In the genomic region with DNA sequence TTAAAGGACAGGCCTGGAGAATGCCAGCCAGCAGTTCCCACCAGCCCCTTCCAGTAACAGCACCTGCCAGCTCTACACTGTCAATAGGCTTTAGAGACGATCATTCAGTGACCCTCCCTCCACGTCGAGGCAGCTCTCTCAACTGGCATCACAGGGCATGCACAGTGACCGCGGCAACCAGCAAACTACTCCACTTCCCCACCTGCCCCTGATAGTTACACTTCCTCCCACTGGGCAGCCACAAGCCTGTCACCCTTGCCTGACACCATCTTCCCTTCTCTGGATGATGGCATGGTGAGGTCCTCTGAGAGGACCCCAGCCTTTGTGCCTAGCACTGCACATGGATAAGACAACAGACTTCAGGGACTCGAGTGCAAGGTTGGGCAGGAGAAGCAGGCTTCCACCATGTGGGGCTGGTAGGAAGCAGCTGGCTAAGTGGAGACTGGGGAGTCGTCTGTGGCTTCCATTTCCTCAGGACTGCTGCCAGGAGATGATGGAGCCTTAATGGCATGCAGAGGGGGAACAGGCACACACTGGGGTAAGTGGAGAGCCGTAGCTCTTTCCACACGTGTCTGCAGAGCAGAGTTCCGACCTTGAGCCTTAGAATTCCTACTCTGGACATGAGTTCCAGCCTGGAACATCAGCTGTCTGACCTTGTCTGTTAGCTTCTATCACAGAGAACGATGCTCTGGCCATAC, we compare ENCODE assay signal across 8 mouse cellular contexts. TPM values are rescaled to one million over a fixed set of nuclear protein-coding genes. Genes with fewer than 3 reads are reported as not detected.
DNase-seq lines count a peak whose midpoint lies in the region; ATAC-seq lines count a peak whose summit lies in the region.

No protein-coding gene starts in this region.

- 0 out of 2 replicates have a peak, but pooled peaks have one; percentile 21 for ATAC-seq in lung, embryonic 15.5 days (ENCODE audit: borderline replicate concordance, extremely low read depth, low FRiP score, low TSS enrichment)
- ATAC-seq in hindbrain, embryonic 12.5 days (ENCODE audit: low FRiP score): no peak
- ATAC-seq in liver, embryonic 11.5 days (replicated peaks; ENCODE audit: low FRiP score): no peak
- ATAC-seq in hindbrain, embryonic 11.5 days (ENCODE audit: low FRiP score): no peak

- H3K27me3 ChIP-seq in lung, embryonic 15.5 days: no peaks in the 10 kb centered on the region
- H3K27me3 ChIP-seq in hindbrain, embryonic 12.5 days: 0 out of 2 replicates have a peak, but pooled peaks cover 3% of the 10 kb centered on the region
- H3K27me3 ChIP-seq in liver, embryonic 11.5 days (replicated peaks; ENCODE audit: control insufficient read depth, insufficient read depth, low read length): no peaks in the 10 kb centered on the region; the same call in 1 of the 2 replicates
- no peaks in the 10 kb centered on the region for H3K27me3 ChIP-seq in hindbrain, embryonic 11.5 days (ENCODE audit: control insufficient read depth, insufficient read depth, low read length)

- no peak overlapping the region for H3K27ac ChIP-seq in lung, embryonic 15.5 days
- H3K27ac ChIP-seq in hindbrain, embryonic 12.5 days: no peak overlapping the region
- H3K27ac ChIP-seq in liver, embryonic 11.5 days (ENCODE audit: low read depth, low read length): no peak overlapping the region
- H3K27ac ChIP-seq in hindbrain, embryonic 11.5 days (ENCODE audit: low read depth, low read length): no peak overlapping the region

- DNase-seq in 3134 (ENCODE audit: extremely low read depth, insufficient read length, low spot score) (peak; percentile 46), 416B (ENCODE audit: low read depth) (peak; percentile 15)
- peak; percentile 76 to 77 for DNase-seq in heart, adult 9 months (ENCODE audit: low spot score in 2 of 2)
- DNase-seq in liver, embryonic 11.5 days (ENCODE audit: low spot score): no peak
- no peak for DNase-seq in spleen, postnatal 14 days (ENCODE audit: low spot score in 2 of 2)
- no peak for DNase-seq in hindbrain, embryonic 11.5 days (ENCODE audit: low spot score)

- WGBS in lung, embryonic 15.5 days: 38% methylated on average over 11 of the region's 11 CpGs
- 69% methylated on average over 11 of the region's 11 CpGs for WGBS in hindbrain, embryonic 12.5 days
- 48% methylated on average over 11 of the region's 11 CpGs for WGBS in liver, embryonic 11.5 days
- 73% methylated on average over 11 of the region's 11 CpGs for WGBS in hindbrain, embryonic 11.5 days

- H3K9ac ChIP-seq in lung, embryonic 15.5 days: no peak overlapping the region
- H3K9ac ChIP-seq in hindbrain, embryonic 12.5 days: no peak overlapping the region
- H3K9ac ChIP-seq in liver, embryonic 11.5 days (ENCODE audit: low read depth, low read length): no peak overlapping the region
- no peak overlapping the region for H3K9ac ChIP-seq in hindbrain, embryonic 11.5 days (ENCODE audit: low read depth, low read length)

- peaks cover 17% of the 10 kb centered on the region for H3K4me1 ChIP-seq in lung, embryonic 15.5 days
- peaks cover 9% of the 10 kb centered on the region; the same call in 1 of the 2 replicates for H3K4me1 ChIP-seq in hindbrain, embryonic 12.5 days
- no peaks in the 10 kb centered on the region for H3K4me1 ChIP-seq in liver, embryonic 11.5 days (replicated peaks; ENCODE audit: control insufficient read depth, insufficient read depth, low read length)
- no peaks in the 10 kb centered on the region for H3K4me1 ChIP-seq in hindbrain, embryonic 11.5 days (replicated peaks; ENCODE audit: control insufficient read depth, insufficient read depth, low read length)

- no peak overlapping the region for H3K4me2 ChIP-seq in lung, embryonic 15.5 days
- no peak overlapping the region for H3K4me2 ChIP-seq in hindbrain, embryonic 12.5 days (replicated peaks)
- no peak overlapping the region for H3K4me2 ChIP-seq in liver, embryonic 11.5 days
- no peak overlapping the region for H3K4me2 ChIP-seq in hindbrain, embryonic 11.5 days (replicated peaks; ENCODE audit: low read depth, low read length)

- H3K9me3 ChIP-seq in lung, embryonic 15.5 days: no peaks in the 10 kb centered on the region
- no peaks in the 10 kb centered on the region for H3K9me3 ChIP-seq in hindbrain, embryonic 12.5 days (replicated peaks)
- H3K9me3 ChIP-seq in liver, embryonic 11.5 days (ENCODE audit: control insufficient read depth, low read length): no peaks in the 10 kb centered on the region
- H3K9me3 ChIP-seq in hindbrain, embryonic 11.5 days (ENCODE audit: control insufficient read depth, low read length): no peaks in the 10 kb centered on the region

- H3K36me3 ChIP-seq in lung, embryonic 15.5 days: no peaks in the 10 kb centered on the region
- H3K36me3 ChIP-seq in hindbrain, embryonic 12.5 days: no peaks in the 10 kb centered on the region
- H3K36me3 ChIP-seq in liver, embryonic 11.5 days (ENCODE audit: control insufficient read depth, insufficient read depth, low read length): no peaks in the 10 kb centered on the region
- no peaks in the 10 kb centered on the region for H3K36me3 ChIP-seq in hindbrain, embryonic 11.5 days (ENCODE audit: control insufficient read depth, insufficient read depth, low read length)

- no peak overlapping the region for H3K4me3 ChIP-seq in lung, embryonic 15.5 days
- no peak overlapping the region for H3K4me3 ChIP-seq in hindbrain, embryonic 12.5 days
- H3K4me3 ChIP-seq in liver, embryonic 11.5 days (ENCODE audit: low read depth, low read length): no peak overlapping the region
- H3K4me3 ChIP-seq in hindbrain, embryonic 11.5 days (ENCODE audit: low read depth, low read length): no peak overlapping the region

RNA-seq across cellular contexts. Expression of a gene that starts 22.3 kb away (rescaled TPM):
- polyA plus RNA-seq in lung, embryonic 15.5 days (2015; fragmentation: Nextera tagmentation; extraction: Ambion mirVana): 0.25 and 0.31 TPM in 2 replicates
- 1.4 and 1.6 TPM in 2 replicates for polyA plus RNA-seq in hindbrain, embryonic 12.5 days (2016; fragmentation: Nextera tagmentation; extraction: Ambion mirVana)
- 0.12 and 0.73 TPM in 2 replicates for polyA plus RNA-seq in liver, embryonic 11.5 days (2014; fragmentation: Nextera tagmentation; extraction: Ambion mirVana)
- 0.66 and 0.69 TPM in 2 replicates for polyA plus RNA-seq in hindbrain, embryonic 11.5 days (2014; fragmentation: Nextera tagmentation; extraction: Ambion mirVana)

Comparison
In these comparisons a context has a peak if more than half of its experiments do, and no peak if none do; other contexts are left out.
1. DNase-seq: peak in 3134 (single experiment), 416B (single experiment) and heart, adult 9 months (2 of 2); none in liver, embryonic 11.5 days (single experiment), spleen, postnatal 14 days (0 of 2) and hindbrain, embryonic 11.5 days (single experiment).